Mouse (Mus musculus) effector memory CD4-positive, alpha-beta T cell, adult 7 months (primary cell): ENCODE results near the gene Olfr1321. TPM values are rescaled to one million over a fixed set of nuclear protein-coding genes. Genes with fewer than 3 reads are reported as not detected.

Experiments used
- polyA plus RNA-seq: library from polyadenylated mRNA; unstranded; fragments of 100-300 nt; shearing (Covaris generic); gene quantifications from one replicate; pipeline ENCODE4 v1.2.1, GENCODE M21; 2017

Olfr1321 gene
- not detected for polyA plus RNA-seq

DNA sequence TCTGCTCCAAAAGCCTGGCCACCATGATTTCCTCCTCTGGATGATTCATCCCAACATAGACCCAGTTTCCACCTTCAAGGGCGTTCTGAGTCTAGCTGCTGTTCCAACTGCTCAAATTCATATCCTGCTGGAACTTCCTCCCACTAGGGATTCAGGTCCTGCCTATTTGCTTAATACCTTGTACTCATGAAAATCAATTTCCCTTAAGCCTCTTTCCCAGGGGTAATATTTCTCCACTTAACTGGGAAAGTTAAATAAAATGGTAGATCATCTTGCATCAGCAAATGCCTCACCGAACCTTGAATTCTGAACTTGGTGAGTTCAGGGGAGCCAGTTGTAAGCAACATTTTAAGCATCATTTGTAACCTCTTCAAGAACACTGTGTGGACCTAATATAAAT lies at the start of gene Olfr1321:
Gene Olfr1321 (minus strand): TSS at position 101 of the 400 bp plus-strand sequence.

Other genes with a start within 250 kb of the Olfr1321 start
- not detected for gene Olfr1320, start 62.7 kb downstream of the Olfr1321 start, polyA plus RNA-seq
- gene Igsf1, start 62.7 kb upstream of the Olfr1321 start, polyA plus RNA-seq = not detected
- gene Olfr1322, start 156.4 kb upstream of the Olfr1321 start, polyA plus RNA-seq = 0.39 TPM